Mouse (Mus musculus) liver, embryonic 11.5 days (tissue): Measurements from ENCODE around the gene Pmf1. TPM values are rescaled to one million over a fixed set of nuclear protein-coding genes. Genes with fewer than 3 reads are reported as not detected.
A peak's percentile ranks its signal among the peaks of the same experiment; 100 is the strongest.
"Not testable (repeated sequence)": the region's sequence is repeated elsewhere in the genome, so short reads cannot be mapped to it uniquely, and the experiment has no call there.

ENCODE experiments used
- ATAC-seq: fragments of 200-750 bp; cut with Nextera tagmentation; replicated peaks from 2 replicates; pipeline ENCODE4 v1.8.0; 2017; ENCODE audit warnings: moderate number of reproducible peaks, mild to moderate bottlenecking, moderate TSS enrichment, moderate library complexity; ENCODE audit not compliant: low FRiP score
- DNase-seq: peaks from one replicate; pipeline ENCODE4 v3.0.0-alpha.2; 2017; ENCODE audit warnings: low spot score
- H3K27ac ChIP-seq: fragments of 300-500 bp; sonication (generic); 2 replicates; pipeline ENCODE4 v1.5.1; 2014; ENCODE audit warnings: mild to moderate bottlenecking, low read depth, low read length, control low read depth
- H3K27me3 ChIP-seq: fragments of 300-500 bp; sonication (generic); replicated peaks from 2 replicates; pipeline ENCODE4 v1.6.1; 2014; ENCODE audit warnings: low read length, mixed read lengths; ENCODE audit not compliant: control insufficient read depth, insufficient read depth
- H3K36me3 ChIP-seq: fragments of 300-500 bp; sonication (generic); 2 replicates; pipeline ENCODE4 v1.6.1; 2014; ENCODE audit warnings: mild to moderate bottlenecking, low read length, moderate library complexity, mixed read lengths; ENCODE audit not compliant: control insufficient read depth, insufficient read depth
- H3K4me1 ChIP-seq: fragments of 300-500 bp; sonication (generic); replicated peaks from 2 replicates; pipeline ENCODE4 v1.6.1; 2014; ENCODE audit warnings: low read length, mixed read lengths; ENCODE audit not compliant: control insufficient read depth, insufficient read depth
- H3K4me2 ChIP-seq: fragments of 300-500 bp; sonication (generic); 2 replicates; pipeline ENCODE4 v1.6.1; 2014; ENCODE audit warnings: mild to moderate bottlenecking, control low read depth, moderate library complexity
- H3K4me3 ChIP-seq: fragments of 300-500 bp; sonication (generic); 2 replicates; pipeline ENCODE4 v1.5.1; 2014; ENCODE audit warnings: low read depth, low read length, control low read depth
- H3K9ac ChIP-seq: fragments of 300-500 bp; sonication (generic); 2 replicates; pipeline ENCODE4 v1.6.1; 2014; ENCODE audit warnings: low read depth, low read length, control low read depth
- H3K9me3 ChIP-seq: fragments of 300-500 bp; sonication (generic); 2 replicates; pipeline ENCODE4 v1.6.1; 2016; ENCODE audit warnings: low read length, inconsistent platforms, mixed read lengths; ENCODE audit not compliant: control insufficient read depth
- WGBS: fragments of 180-500 bp; shearing (Covaris S2); extraction: QIAGEN DNeasy Blood & Tissue Kit; methylation state at CpG from one replicate; pipeline ENCODE4 v1.1.7; 2014; 5-methylcytosine and 5-hydroxymethylcytosine counted together
- polyA plus RNA-seq: library from polyadenylated mRNA; unstranded; fragments of >200 nt; fragmentation: Nextera tagmentation; extraction: Ambion mirVana; gene quantifications from 2 replicates; pipeline ENCODE4 v1.2.1, GENCODE M21; 2014

The Pmf1 gene
- polyA plus RNA-seq, 1 experiment from 2014 or later, result 165 TPM

GRCm38 (mm10) chr3:88395288-88395687 lies 14.8 kb downstream of the Pmf1 start:
- WGBS, result 92% methylated on average over 6 of the region's 6 CpGs

DNA sequence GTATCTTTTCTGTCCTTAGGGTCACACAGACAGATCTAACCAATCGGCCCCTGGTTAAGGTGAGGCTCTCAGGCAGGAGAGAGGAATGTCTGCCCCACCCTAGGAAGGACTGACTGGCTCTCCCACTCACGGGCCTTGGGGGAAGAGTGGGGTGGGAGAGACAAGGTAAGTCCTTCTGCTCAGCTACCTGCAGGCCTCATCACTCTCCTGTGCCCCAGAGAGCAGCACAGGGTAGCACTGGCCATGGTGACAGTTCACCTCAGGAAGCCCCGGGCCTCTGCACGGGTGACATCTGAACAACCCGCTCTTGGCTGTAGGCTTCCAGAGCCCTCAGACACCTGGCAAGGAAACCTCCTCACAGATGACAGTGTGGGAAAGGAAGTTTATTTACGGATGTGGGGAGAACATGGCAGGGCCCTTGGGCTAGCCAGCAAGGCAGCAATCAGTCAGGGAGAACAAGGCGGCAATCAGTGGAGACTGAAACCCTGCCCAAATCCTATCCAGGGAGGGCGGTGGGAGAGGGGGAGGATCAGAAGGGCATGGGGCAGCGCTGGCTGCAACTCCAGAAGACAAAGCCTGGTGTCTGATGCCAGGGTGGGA lies 16.3 kb downstream of the Pmf1 start:
- Histone ChIP-seq H3K36me3 (peaks cover 21% of the 10 kb centered on the region), H3K9me3 (no peaks in the 10 kb centered on the region)

More at GRCm38 (mm10) chr3:88395288-88395687, 14.8 kb downstream of the Pmf1 start:
- ATAC-seq (no peak), DNase-seq (peak; percentile 29)
- Histone ChIP-seq H3K9me3 (no peaks in the 10 kb centered on the region), H3K9ac (no peak overlapping the region), H3K27ac (no peak overlapping the region), H3K36me3 (peaks cover 20% of the 10 kb centered on the region), H3K4me1 (no peaks in the 10 kb centered on the region), H3K4me2 (no peak overlapping the region), H3K27me3 (no peaks in the 10 kb centered on the region), H3K4me3 (no peak overlapping the region)

DNA sequence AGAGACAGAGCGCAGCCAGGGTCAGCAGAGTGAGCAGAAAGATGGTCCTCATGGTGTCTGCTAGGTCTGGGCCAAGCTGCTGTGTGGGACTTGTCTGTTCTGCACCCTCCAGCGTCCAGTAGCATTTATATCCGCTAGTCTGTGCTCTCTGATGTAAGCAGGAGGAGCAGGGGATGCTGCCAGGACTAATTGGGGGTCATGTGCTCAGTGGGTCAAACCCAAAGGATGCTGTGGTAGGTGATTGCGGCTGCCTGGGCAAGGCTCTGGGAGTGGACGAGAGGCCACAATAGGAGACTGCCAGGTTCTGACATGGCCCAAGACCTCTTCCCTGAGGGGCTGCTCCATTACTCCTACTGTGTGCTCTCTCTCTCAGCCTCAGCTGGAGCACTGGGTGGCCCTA lies 25.8 kb downstream of the Pmf1 start, which contains the start of gene Bglap:
TSS of gene Bglap (minus strand) at position 101 of the 400 bp plus-strand sequence.
- Histone ChIP-seq H3K4me1 (no peaks in the 10 kb centered on the region), H3K9me3 (no peaks in the 10 kb centered on the region), H3K27me3 (no peaks in the 10 kb centered on the region), H3K9ac (no peak within 1 kb of the TSS), H3K4me3 (no peak within 1 kb of the TSS), H3K27ac (no peak within 1 kb of the TSS), H3K4me2 (no peak within 1 kb of the TSS), H3K36me3 (no peaks in the 10 kb centered on the region)
- ATAC-seq (no peak), DNase-seq (no peak)
- 77% methylated on average over 5 of the region's 5 CpGs for WGBS

More for the DNA sequence above, 16.3 kb downstream of the Pmf1 start:
- Histone ChIP-seq H3K9ac (no peak overlapping the region), H3K4me2 (no peak overlapping the region), H3K4me3 (no peak overlapping the region), H3K27ac (no peak overlapping the region), H3K4me1 (no peaks in the 10 kb centered on the region), H3K27me3 (no peaks in the 10 kb centered on the region)
- DNase-seq (no peak), ATAC-seq (no peak)
- 89% methylated on average over 9 of the region's 9 CpGs for WGBS

DNA sequence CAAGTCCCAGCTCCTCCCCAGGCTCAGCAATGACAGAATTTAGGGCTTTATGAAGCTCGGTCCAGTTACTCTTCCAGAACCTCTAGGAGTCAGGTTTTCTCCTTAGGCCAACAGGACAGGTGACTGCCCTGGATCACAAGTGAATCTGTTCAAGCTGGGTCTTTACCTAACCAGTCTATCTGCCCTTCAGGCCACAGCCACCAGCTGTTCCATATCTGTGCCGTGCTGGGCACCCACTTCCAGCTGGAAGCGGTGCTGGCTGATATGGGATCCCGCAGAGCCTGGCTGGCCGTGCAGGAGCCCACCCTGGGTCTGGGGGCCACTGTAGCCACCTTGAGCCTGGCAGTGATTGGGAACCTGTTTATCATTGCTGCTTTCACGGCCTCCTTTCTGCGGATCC lies 27.7 kb downstream of the Pmf1 start:
- H3K4me1 ChIP-seq, ATAC-seq, H3K9ac ChIP-seq, DNase-seq, H3K36me3 ChIP-seq, H3K4me3 ChIP-seq, H3K27me3 ChIP-seq, H3K27ac ChIP-seq, H3K9me3 ChIP-seq: not testable (repeated sequence)
- 30% methylated on average over 1 of the region's 7 CpGs for WGBS
- peak overlapping the region; percentile 52 for H3K4me2 ChIP-seq

GRCm38 (mm10) chr3:88381389-88382315 lies 28.5 kb downstream of the Pmf1 start:
- not testable (repeated sequence) for H3K9ac ChIP-seq, H3K27ac ChIP-seq, H3K36me3 ChIP-seq, DNase-seq, H3K4me1 ChIP-seq, H3K27me3 ChIP-seq, H3K9me3 ChIP-seq
- ATAC-seq, result peak; percentile 79
- WGBS, result 12% methylated on average over 17 of the region's 22 CpGs
- peak overlapping the region; percentile 52 for H3K4me2 ChIP-seq
- H3K4me3 ChIP-seq, result 0 out of 2 replicates have a peak overlapping the region, but pooled peaks have one; percentile 20

GRCm38 (mm10) chr3:88378599-88378998 lies 31.5 kb downstream of the Pmf1 start, which contains the start of gene Bglap2:
Gene Bglap2, minus strand, starts transcription at chr3:88378699.
- not testable (repeated sequence) for H3K27me3 ChIP-seq, H3K9ac ChIP-seq, DNase-seq, H3K36me3 ChIP-seq, H3K27ac ChIP-seq, H3K4me3 ChIP-seq, ATAC-seq, H3K4me1 ChIP-seq, H3K4me2 ChIP-seq, H3K9me3 ChIP-seq
- WGBS, result 72% methylated on average over 4 of the region's 5 CpGs

- not testable (repeated sequence) for H3K36me3 ChIP-seq, H3K27me3 ChIP-seq, ATAC-seq, DNase-seq, H3K4me3 ChIP-seq, H3K9ac ChIP-seq, H3K27ac ChIP-seq, H3K9me3 ChIP-seq, H3K4me1 ChIP-seq
- WGBS, result 32% methylated on average over 5 of the region's 7 CpGs
- peak overlapping the region; percentile 31; the same call in 1 of the 2 replicates for H3K4me2 ChIP-seq
Measured at GRCm38 (mm10) chr3:88376644-88377043, 33.5 kb downstream of the Pmf1 start.

- not testable (repeated sequence) for H3K36me3 ChIP-seq, H3K4me3 ChIP-seq
- ATAC-seq, result peak; percentile 91
Measured at GRCm38 (mm10) chr3:88375750-88376626, 34.1 kb downstream of the Pmf1 start.

More at GRCm38 (mm10) chr3:88375750-88376626, 34.1 kb downstream of the Pmf1 start:
- H3K4me1 ChIP-seq, H3K27ac ChIP-seq, H3K9ac ChIP-seq, DNase-seq, H3K9me3 ChIP-seq, H3K27me3 ChIP-seq: not testable (repeated sequence)
- 11% methylated on average over 18 of the region's 19 CpGs for WGBS
- peak overlapping the region; percentile 31 for H3K4me2 ChIP-seq
